Mouse (Mus musculus) embryonic facial prominence, embryonic 14.5 days (tissue): Measurements from ENCODE around the gene Ddit4. TPM values are rescaled to one million over a fixed set of nuclear protein-coding genes. Genes with fewer than 3 reads are reported as not detected.
"Not testable (repeated sequence)": the region's sequence is repeated elsewhere in the genome, so short reads cannot be mapped to it uniquely, and the experiment has no call there.

Experiments used
- ATAC-seq: fragments of 200-750 bp; cut with Nextera tagmentation; 2 replicates; pipeline ENCODE4 v1.8.0; 2017; ENCODE audit warnings: low read depth, moderate number of reproducible peaks, moderate TSS enrichment
- DNase-seq: peaks from one replicate; pipeline ENCODE4 v3.0.0-alpha.2; 2015; ENCODE audit warnings: low spot score
- H3K27ac ChIP-seq: fragments of 300-500 bp; sonication (generic); replicated peaks from 2 replicates; pipeline ENCODE4 v1.5.1; 2014; ENCODE audit warnings: low read depth, mild to moderate bottlenecking, low read length, moderate library complexity
- H3K27me3 ChIP-seq: fragments of 300-500 bp; sonication (generic); replicated peaks from 2 replicates; pipeline ENCODE4 v1.6.1; 2014; ENCODE audit warnings: low read length; ENCODE audit not compliant: control insufficient read depth, insufficient read depth
- H3K36me3 ChIP-seq: fragments of 300-500 bp; sonication (generic); 2 replicates; pipeline ENCODE4 v1.6.1; 2014; ENCODE audit warnings: low read length, mixed read lengths; ENCODE audit not compliant: control insufficient read depth, insufficient read depth
- H3K4me1 ChIP-seq: fragments of 300-500 bp; sonication (generic); 2 replicates; pipeline ENCODE4 v1.6.1; 2014; ENCODE audit warnings: antibody characterized with exemption, low read length; ENCODE audit not compliant: control insufficient read depth, insufficient read depth
- H3K4me2 ChIP-seq: fragments of 300-500 bp; sonication (generic); 2 replicates; pipeline ENCODE4 v1.6.1; 2014; ENCODE audit warnings: low read depth, mild to moderate bottlenecking, low read length, moderate library complexity, mixed read lengths
- H3K4me3 ChIP-seq: fragments of 300-500 bp; sonication (generic); 2 replicates; pipeline ENCODE4 v1.5.1; 2014; ENCODE audit warnings: low read depth, mild to moderate bottlenecking, low read length
- H3K9ac ChIP-seq: fragments of 300-500 bp; sonication (generic); 2 replicates; pipeline ENCODE4 v1.6.1; 2014; ENCODE audit warnings: low read depth, mild to moderate bottlenecking, low read length, moderate library complexity, mixed read lengths
- H3K9me3 ChIP-seq: fragments of 300-500 bp; sonication (generic); 2 replicates; pipeline ENCODE4 v1.6.1; 2016; ENCODE audit warnings: low read length; ENCODE audit not compliant: control insufficient read depth
- WGBS: fragments of 180-500 bp; shearing (Covaris S2); extraction: QIAGEN DNeasy Blood & Tissue Kit; methylation state at CpG from one replicate; pipeline ENCODE4 v1.1.7; 2014; 5-methylcytosine and 5-hydroxymethylcytosine counted together
- polyA plus RNA-seq: library from polyadenylated mRNA; unstranded; fragments of >200 nt; fragmentation: Nextera tagmentation; extraction: Ambion mirVana; gene quantifications from 2 replicates; pipeline ENCODE4 v1.2.1, GENCODE M21; 2014

Ddit4 gene
- polyA plus RNA-seq = 8.7 and 9.2 TPM in 2 replicates

DNA sequence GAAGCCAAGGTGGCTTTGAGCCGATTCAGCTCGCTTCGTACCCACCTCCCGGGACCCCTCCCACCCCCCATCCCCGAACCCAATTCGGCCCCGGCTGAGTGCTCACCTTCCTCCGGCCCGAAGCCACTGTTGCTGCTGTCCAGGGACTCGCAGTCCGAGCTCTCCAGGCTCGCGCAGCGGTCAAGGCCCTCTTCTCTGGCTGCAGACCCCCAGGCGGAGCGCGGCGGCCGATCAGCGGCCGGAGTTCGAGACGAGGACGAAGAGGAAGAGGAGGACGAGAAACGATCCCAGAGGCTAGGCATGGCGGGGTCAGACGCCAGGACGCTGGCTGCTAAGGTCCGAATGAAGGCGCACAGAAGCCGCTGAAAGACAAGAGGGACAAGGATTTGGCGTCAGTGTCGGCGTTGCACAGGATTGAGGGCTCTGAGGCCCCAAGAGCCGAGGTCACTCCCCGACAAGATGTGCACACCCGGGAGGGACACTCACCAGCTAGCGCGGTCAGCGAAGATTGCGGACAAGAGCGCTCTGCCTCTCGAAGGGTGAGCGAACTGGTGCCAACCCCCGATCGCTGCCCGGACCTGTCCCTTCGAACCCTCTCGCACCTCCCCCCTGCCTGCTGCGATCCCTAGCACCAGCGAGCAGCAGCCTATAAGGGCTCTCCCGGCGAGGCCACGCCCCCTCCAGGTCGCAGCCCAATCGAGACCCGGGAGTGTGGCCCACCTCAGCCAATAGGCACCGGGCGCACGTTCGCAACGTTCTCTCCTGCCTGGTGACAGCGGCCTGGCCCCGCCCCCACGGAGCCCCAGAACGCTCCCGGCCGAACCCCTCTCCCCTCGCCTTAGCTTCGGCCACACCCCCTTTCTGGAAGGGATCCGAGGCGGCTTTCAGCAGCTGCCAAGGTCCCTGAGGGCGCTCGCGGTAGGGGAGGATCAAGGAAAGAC lies at the start of gene Ddit4:
Ddit4 (minus strand) TSS at position 624 of the 941 bp plus-strand sequence.
- DNase-seq = peak; percentile 99
- Histone ChIP-seq H3K27ac (peak within 1 kb of the TSS; percentile 95), H3K36me3 (peaks cover 13% of the 10 kb centered on the region; the same call in 1 of the 2 replicates), H3K4me2 (peak within 1 kb of the TSS; percentile 87), H3K4me1 (peaks cover 16% of the 10 kb centered on the region), H3K9me3 (no peaks in the 10 kb centered on the region), H3K9ac (peak within 1 kb of the TSS; percentile 90), H3K4me3 (peak within 1 kb of the TSS; percentile 77), H3K27me3 (no peaks in the 10 kb centered on the region)
- ATAC-seq = peak; percentile 98
- WGBS = 0% methylated on average over 63 of the region's 76 CpGs

DNA sequence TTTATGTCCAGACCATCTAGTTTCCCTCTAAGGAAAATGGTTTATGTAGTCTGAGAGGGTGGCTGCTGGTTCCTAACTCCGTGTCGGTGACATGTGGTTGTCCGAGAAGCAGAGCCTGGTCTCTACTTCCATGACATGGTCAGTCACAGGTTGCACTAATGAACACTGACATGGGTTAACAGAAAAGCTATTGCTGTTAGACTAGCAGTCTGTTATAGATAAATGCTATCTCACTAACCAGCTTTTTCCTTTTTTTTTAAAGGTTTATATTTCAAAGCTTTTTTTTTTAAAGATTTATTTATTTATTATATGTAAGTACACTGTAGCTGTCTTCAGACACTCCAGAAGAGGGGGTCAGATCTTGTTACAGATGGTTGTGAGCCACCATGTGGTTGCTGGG lies 47.4 kb upstream of the Ddit4 start:
- 86% methylated on average over 3 of the region's 3 CpGs for WGBS
- DNase-seq (no peak), ATAC-seq (no peak)
- peaks cover 12% of the 10 kb centered on the region for H3K4me1 ChIP-seq
- no peak overlapping the region for H3K9ac ChIP-seq
- H3K4me2 ChIP-seq = no peak overlapping the region
- no peak overlapping the region for H3K4me3 ChIP-seq
- H3K27ac ChIP-seq = no peak overlapping the region
- H3K36me3 ChIP-seq = peaks cover 36% of the 10 kb centered on the region
- H3K9me3 ChIP-seq = peaks cover 3% of the 10 kb centered on the region; the same call in 1 of the 2 replicates
- no peaks in the 10 kb centered on the region for H3K27me3 ChIP-seq

GRCm38 (mm10) chr10:59997591-59997990 lies 46.0 kb upstream of the Ddit4 start:
- no peak for ATAC-seq
- peaks cover 9% of the 10 kb centered on the region for H3K4me1 ChIP-seq
- no peak overlapping the region for H3K4me2 ChIP-seq
- H3K4me3 ChIP-seq = no peak overlapping the region
- no peak for DNase-seq
- 20% methylated on average over 7 of the region's 7 CpGs for WGBS
- peaks cover 3% of the 10 kb centered on the region; the same call in 1 of the 2 replicates for H3K9me3 ChIP-seq
- H3K27me3 ChIP-seq = no peaks in the 10 kb centered on the region
- peaks cover 47% of the 10 kb centered on the region for H3K36me3 ChIP-seq
- H3K9ac ChIP-seq = no peak overlapping the region
- no peak overlapping the region for H3K27ac ChIP-seq

- no peak overlapping the region for H3K4me2 ChIP-seq
Observed at GRCm38 (mm10) chr10:59995889-59996288, 44.3 kb upstream of the Ddit4 start.

GRCm38 (mm10) chr10:59993813-59994212 lies 42.2 kb upstream of the Ddit4 start:
- peaks cover 62% of the 10 kb centered on the region for H3K36me3 ChIP-seq
- not testable (repeated sequence) for H3K9ac ChIP-seq, ATAC-seq

More at GRCm38 (mm10) chr10:59995889-59996288, 44.3 kb upstream of the Ddit4 start:
- no peaks in the 10 kb centered on the region for H3K4me1 ChIP-seq
- H3K9ac ChIP-seq = no peak overlapping the region
- H3K36me3 ChIP-seq = peaks cover 47% of the 10 kb centered on the region
- H3K27ac ChIP-seq = no peak overlapping the region
- WGBS = 92% methylated on average over 6 of the region's 6 CpGs
- no peaks in the 10 kb centered on the region for H3K27me3 ChIP-seq
- DNase-seq (no peak), ATAC-seq (no peak)
- H3K9me3 ChIP-seq = peaks cover 3% of the 10 kb centered on the region; the same call in 1 of the 2 replicates
- no peak overlapping the region for H3K4me3 ChIP-seq

DNA sequence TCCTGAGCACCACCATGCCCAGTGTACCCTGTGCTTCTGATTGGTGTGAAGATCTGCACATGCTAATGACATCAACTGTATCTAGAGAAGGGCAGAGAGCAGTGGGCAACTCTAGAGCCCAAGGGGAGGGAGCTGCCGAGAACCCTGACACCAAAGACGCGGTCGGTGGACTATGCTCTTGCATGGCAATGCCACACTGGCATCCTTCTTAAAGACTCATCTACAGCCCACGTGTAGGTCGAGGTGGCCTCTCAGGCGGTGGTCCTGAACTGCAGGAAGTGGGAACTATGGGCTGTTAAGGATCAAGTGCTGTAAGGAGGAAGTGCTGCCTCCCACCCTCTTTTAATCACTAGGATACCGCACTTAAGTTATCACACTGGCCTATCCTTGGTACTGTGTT lies 40.4 kb upstream of the Ddit4 start:
- Histone ChIP-seq H3K4me2 (no peak overlapping the region), H3K36me3 (peaks cover 80% of the 10 kb centered on the region), H3K27ac (no peak overlapping the region), H3K9me3 (peaks cover 3% of the 10 kb centered on the region; the same call in 1 of the 2 replicates), H3K4me1 (no peaks in the 10 kb centered on the region), H3K27me3 (no peaks in the 10 kb centered on the region), H3K4me3 (no peak overlapping the region), H3K9ac (no peak overlapping the region)
- no peak for ATAC-seq
- whole genome bisulfite sequencing = 93% methylated on average over 8 of the region's 8 CpGs
- no peak for DNase-seq

More at GRCm38 (mm10) chr10:59993813-59994212, 42.2 kb upstream of the Ddit4 start:
- 91% methylated on average over 2 of the region's 3 CpGs for WGBS
- not testable (repeated sequence) for H3K27ac ChIP-seq, H3K4me3 ChIP-seq, H3K4me1 ChIP-seq, H3K9me3 ChIP-seq, DNase-seq, H3K4me2 ChIP-seq, H3K27me3 ChIP-seq

GRCm38 (mm10) chr10:59991262-59991880 lies 39.7 kb upstream of the Ddit4 start:
- Histone ChIP-seq H3K36me3 (peaks cover 82% of the 10 kb centered on the region), H3K27ac (no peak overlapping the region), H3K4me3 (no peak overlapping the region), H3K4me2 (no peak overlapping the region), H3K9me3 (peaks cover 3% of the 10 kb centered on the region; the same call in 1 of the 2 replicates), H3K27me3 (no peaks in the 10 kb centered on the region), H3K9ac (no peak overlapping the region), H3K4me1 (no peaks in the 10 kb centered on the region)
- 83% methylated on average over 9 of the region's 9 CpGs for WGBS
- no peak for DNase-seq
- ATAC-seq = no peak

DNA sequence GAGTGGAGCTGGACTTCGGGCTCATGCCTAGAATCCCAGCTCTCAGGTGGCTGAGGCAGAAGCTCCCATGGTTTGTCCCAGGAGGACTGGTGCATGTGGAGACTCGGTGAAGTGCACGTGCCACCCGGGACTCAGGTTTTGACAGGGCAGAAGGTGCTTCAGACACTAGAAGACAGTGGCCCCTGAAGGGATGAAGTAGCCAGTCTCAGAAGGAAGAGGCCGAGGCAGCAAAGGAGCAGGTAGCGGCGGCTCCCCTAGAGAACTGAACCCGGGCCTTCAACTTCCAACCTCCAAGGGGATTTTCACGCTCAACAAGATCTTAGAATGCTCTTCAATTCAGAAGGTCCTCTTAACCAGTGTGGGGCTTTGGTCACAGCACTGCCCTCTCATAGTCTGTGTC lies 38.8 kb upstream of the Ddit4 start:
- Histone ChIP-seq H3K27ac (no peak overlapping the region), H3K4me1 (no peaks in the 10 kb centered on the region), H3K27me3 (no peaks in the 10 kb centered on the region), H3K9ac (no peak overlapping the region), H3K9me3 (peaks cover 3% of the 10 kb centered on the region; the same call in 1 of the 2 replicates), H3K36me3 (peaks cover 82% of the 10 kb centered on the region), H3K4me2 (no peak overlapping the region), H3K4me3 (no peak overlapping the region)
- 95% methylated on average over 9 of the region's 9 CpGs for WGBS
- DNase-seq (no peak), ATAC-seq (no peak)
